ENCODE assay signal across 18 mouse cellular contexts in the genomic region with DNA sequence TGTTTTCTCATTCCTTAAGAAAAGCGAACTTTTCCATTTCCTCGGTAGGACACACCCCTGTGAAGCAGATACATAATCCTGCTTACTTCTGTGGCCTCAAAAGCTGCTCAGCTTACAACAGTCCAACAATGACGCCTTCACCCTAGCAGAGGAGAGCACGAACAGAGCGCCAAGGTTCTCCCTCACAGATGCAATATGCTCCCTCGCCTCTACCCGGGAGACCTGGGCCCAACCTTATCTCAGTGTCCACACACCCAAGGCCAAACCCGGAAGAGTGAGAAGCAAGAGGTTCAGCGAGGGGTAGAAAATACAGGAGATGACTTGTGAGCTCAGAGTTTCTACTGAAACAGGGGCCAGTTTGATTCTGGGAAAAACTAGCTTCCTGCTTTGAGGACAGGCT. TPM values are rescaled to one million over a fixed set of nuclear protein-coding genes. Genes with fewer than 3 reads are reported as not detected.
DNase-seq lines count a peak whose midpoint lies in the region; ATAC-seq lines count a peak whose summit lies in the region.
"Had no signal": no experiment of that assay in that cellular context is flagged by ENCODE, and none has a peak within 500 bp of the region (broad histone marks: within the 10 kb centered on the region; RNA-seq: fewer than 3 reads in every experiment).

No protein-coding gene starts in this region.

- no peaks in the 10 kb centered on the region for H3K36me3 ChIP-seq in lung, embryonic 15.5 days
- H3K36me3 ChIP-seq in intestine, embryonic 14.5 days (ENCODE audit: control insufficient read depth, insufficient read depth, low read length), result no peaks in the 10 kb centered on the region
- H3K36me3 ChIP-seq in liver, embryonic 15.5 days (replicated peaks), result no peaks in the 10 kb centered on the region
- H3K36me3 ChIP-seq: forebrain, embryonic 12.5 days; neural tube, embryonic 12.5 days had no signal

- ATAC-seq in lung, embryonic 15.5 days (ENCODE audit: borderline replicate concordance, extremely low read depth, low FRiP score, low TSS enrichment), result no peak
- 0 out of 2 replicates have a peak, but pooled peaks have one; percentile 42 for ATAC-seq in intestine, embryonic 14.5 days (replicated peaks; ENCODE audit: low FRiP score, low TSS enrichment, low read depth)
- peak; percentile 47; the same call in 1 of the 2 replicates for ATAC-seq in liver, embryonic 15.5 days (ENCODE audit: insufficient read depth)
- ATAC-seq: activated CD4-positive, CD25-positive, alpha-beta regulatory T cell, adult 4 months; CD4-positive, CD25-positive, alpha-beta regulatory T cell, adult 4 months; hindbrain, embryonic 16.5 days had no signal

- peak overlapping the region; percentile 6; the same call in 1 of the 2 replicates for H3K27ac ChIP-seq in lung, embryonic 15.5 days
- H3K27ac ChIP-seq in intestine, embryonic 14.5 days (ENCODE audit: low read depth), result peak overlapping the region; percentile 14
- H3K27ac ChIP-seq in liver, embryonic 15.5 days (replicated peaks), result peak overlapping the region; percentile 54
- H3K27ac ChIP-seq: forebrain, embryonic 12.5 days; neural tube, embryonic 12.5 days had no signal

- no peaks in the 10 kb centered on the region for H3K9me3 ChIP-seq in lung, embryonic 15.5 days
- H3K9me3 ChIP-seq in intestine, embryonic 14.5 days (ENCODE audit: control insufficient read depth, low read length), result no peaks in the 10 kb centered on the region
- no peaks in the 10 kb centered on the region for H3K9me3 ChIP-seq in liver, embryonic 15.5 days (replicated peaks)
- H3K9me3 ChIP-seq: forebrain, embryonic 12.5 days; neural tube, embryonic 12.5 days had no signal

- no peaks in the 10 kb centered on the region; the same call in 1 of the 2 replicates for H3K4me1 ChIP-seq in lung, embryonic 15.5 days
- no peaks in the 10 kb centered on the region for H3K4me1 ChIP-seq in intestine, embryonic 14.5 days (replicated peaks; ENCODE audit: control insufficient read depth, insufficient read depth, low read length)
- peaks cover 56% of the 10 kb centered on the region for H3K4me1 ChIP-seq in liver, embryonic 15.5 days (replicated peaks)
- H3K4me1 ChIP-seq: forebrain, embryonic 12.5 days; neural tube, embryonic 12.5 days had no signal

- DNase-seq in lung, postnatal 14 days, result no peak
- DNase-seq in intestine, embryonic 14.5 days (ENCODE audit: low spot score), result peak; percentile 69
- no peak for DNase-seq in urinary bladder, postnatal 36 days (ENCODE audit: low spot score in 2 of 2)
- no peak for DNase-seq in spleen, postnatal 10 days (ENCODE audit: low spot score in 2 of 2)
- no peak for DNase-seq in spleen, adult 12 weeks (ENCODE audit: low spot score)
- DNase-seq: adrenal gland, postnatal 36 days; cerebellum, postnatal 10 days; layer of hippocampus, postnatal 36 days; left cerebral cortex, postnatal 4 days; lung, embryonic 14.5 days; thymus, adult 18-20 months had no signal

- no peak overlapping the region for H3K9ac ChIP-seq in lung, embryonic 15.5 days
- H3K9ac ChIP-seq in intestine, embryonic 14.5 days (ENCODE audit: low read length), result no peak overlapping the region
- peak overlapping the region; percentile 13; the same call in 1 of the 2 replicates for H3K9ac ChIP-seq in liver, embryonic 15.5 days
- H3K9ac ChIP-seq: forebrain, embryonic 12.5 days; lung, embryonic 14.5 days; neural tube, embryonic 12.5 days had no signal

- 51% methylated on average over 9 of the region's 9 CpGs for WGBS in lung, embryonic 15.5 days
- 62% methylated on average over 9 of the region's 9 CpGs for WGBS in intestine, embryonic 14.5 days
- WGBS in liver, embryonic 15.5 days (ENCODE audit: insufficient replicate concordance), result 24% methylated on average over 9 of the region's 9 CpGs

- no peak overlapping the region for H3K4me3 ChIP-seq in lung, embryonic 15.5 days
- no peak overlapping the region for H3K4me3 ChIP-seq in intestine, embryonic 14.5 days (ENCODE audit: low read depth, low read length)
- H3K4me3 ChIP-seq in liver, embryonic 15.5 days (replicated peaks), result peak overlapping the region; percentile 8; the same call in 1 of the 2 replicates
- H3K4me3 ChIP-seq: forebrain, embryonic 12.5 days; neural tube, embryonic 12.5 days had no signal

- H3K27me3 ChIP-seq in lung, embryonic 15.5 days, result no peaks in the 10 kb centered on the region
- no peaks in the 10 kb centered on the region for H3K27me3 ChIP-seq in intestine, embryonic 14.5 days (replicated peaks; ENCODE audit: control insufficient read depth, insufficient read depth, low read length)
- peaks cover 1% of the 10 kb centered on the region; the same call in 1 of the 2 replicates for H3K27me3 ChIP-seq in liver, embryonic 15.5 days
- H3K27me3 ChIP-seq: forebrain, embryonic 12.5 days; neural tube, embryonic 12.5 days had no signal

- H3K4me2 ChIP-seq in lung, embryonic 15.5 days, result no peak overlapping the region
- H3K4me2 ChIP-seq in intestine, embryonic 14.5 days (ENCODE audit: low read length), result no peak overlapping the region
- H3K4me2 ChIP-seq in liver, embryonic 15.5 days, result peak overlapping the region; percentile 49
- H3K4me2 ChIP-seq: forebrain, embryonic 12.5 days; lung, embryonic 14.5 days; neural tube, embryonic 12.5 days had no signal

RNA-seq across cellular contexts. Expression of a gene that starts 3.8 kb away (rescaled TPM):
- 22.1 and 22.2 TPM in 2 replicates for polyA plus RNA-seq in lung, embryonic 15.5 days (2015; fragmentation: Nextera tagmentation; extraction: Ambion mirVana)
- 26.7 and 29.9 TPM in 2 replicates for polyA plus RNA-seq in intestine, embryonic 14.5 days (2014; fragmentation: Nextera tagmentation; extraction: Ambion mirVana)
- 0.40 and 0.54 TPM in 2 replicates for polyA plus RNA-seq in liver, embryonic 15.5 days (2015; fragmentation: Nextera tagmentation; extraction: Ambion mirVana)
- polyA plus RNA-seq: activated CD4-positive, CD25-positive, alpha-beta regulatory T cell, adult 4 months; CD4-positive, CD25-positive, alpha-beta regulatory T cell, adult 4 months had no signal

RNA-seq across cellular contexts. Expression of a gene that starts 18.7 kb away (rescaled TPM):
- polyA plus RNA-seq in lung, embryonic 15.5 days (2015; fragmentation: Nextera tagmentation; extraction: Ambion mirVana), result 47.9 and 51.4 TPM in 2 replicates
- 24.2 and 25.3 TPM in 2 replicates for polyA plus RNA-seq in intestine, embryonic 14.5 days (2014; fragmentation: Nextera tagmentation; extraction: Ambion mirVana)
- polyA plus RNA-seq in liver, embryonic 15.5 days (2015; fragmentation: Nextera tagmentation; extraction: Ambion mirVana), result 9.1 and 9.3 TPM in 2 replicates

Comparison
In these comparisons a context has a peak if more than half of its experiments do, and no peak if none do; other contexts are left out.
1. RNA of a gene that starts 3.8 kb away (polyA plus RNA-seq): 26.7 to 29.9 TPM in intestine, embryonic 14.5 days and 22.1 to 22.2 TPM in lung, embryonic 15.5 days; 0.40 to 0.54 TPM in liver, embryonic 15.5 days; every median in the first group is over 10 times any median in the second.
2. Peak in every context shown above with its lines, with median percentiles within 50 percentile points of each other: H3K27ac ChIP-seq.